Mouse (Mus musculus) megakaryocyte, embryonic 14.5 days (primary cell): Measurements from ENCODE around the gene U2af2. TPM values are rescaled to one million over a fixed set of nuclear protein-coding genes. Genes with fewer than 3 reads are reported as not detected.

Source experiments
- H3K27me3 ChIP-seq: replicated peaks from 2 replicates; pipeline ENCODE3; 2012; ENCODE audit warnings: inconsistent platforms
- H3K36me3 ChIP-seq: replicated peaks from 2 replicates; pipeline ENCODE3; 2012; ENCODE audit warnings: low read length, inconsistent platforms, mixed read lengths
- H3K4me1 ChIP-seq: 2 replicates; pipeline ENCODE4 v1.6.1; 2012; ENCODE audit warnings: inconsistent platforms
- H3K4me3 ChIP-seq: replicated peaks from 2 replicates; pipeline ENCODE3; 2012; ENCODE audit warnings: moderate library complexity, mild to moderate bottlenecking, inconsistent platforms
- H3K9me3 ChIP-seq: 2 replicates; pipeline ENCODE4 v1.6.1; 2012; ENCODE audit warnings: inconsistent platforms
- FLI1 ChIP-seq: IDR thresholded peaks from 2 replicates; pipeline ENCODE4 v1.6.1; 2012; ENCODE audit warnings: low read length, inconsistent platforms, mixed read lengths
- GATA1 ChIP-seq: IDR thresholded peaks from 3 replicates; pipeline ENCODE4 v1.6.1; 2012; ENCODE audit warnings: mixed read lengths, low read length, inconsistent platforms, borderline replicate concordance
- polyA plus RNA-seq: library from polyadenylated mRNA; stranded (reverse); fragments of >175 nt; gene quantifications from 2 replicates; pipeline ENCODE4 v1.2.3, GENCODE M21; 2012; ENCODE audit warnings: low replicate concordance; ENCODE audit not compliant: insufficient read depth

U2af2 gene
- polyA plus RNA-seq, 1 experiment = 251 TPM

GRCm38 (mm10) chr7:5052931-5053343 lies 9.0 kb upstream of the U2af2 start:
- H3K27me3 ChIP-seq = peaks cover 88% of the 10 kb centered on the region
- peaks cover 14% of the 10 kb centered on the region for H3K9me3 ChIP-seq
- TF ChIP-seq GATA1 = no peak
- no peak for TF ChIP-seq FLI1
- peaks cover 67% of the 10 kb centered on the region for H3K4me1 ChIP-seq
- peak overlapping the region; percentile 93 for H3K4me3 ChIP-seq
- no peaks in the 10 kb centered on the region for H3K36me3 ChIP-seq

GRCm38 (mm10) chr7:5053456-5054179 lies 8.3 kb upstream of the U2af2 start:
- Histone ChIP-seq H3K36me3 (no peaks in the 10 kb centered on the region), H3K4me3 (peak overlapping the region; percentile 93), H3K9me3 (peaks cover 13% of the 10 kb centered on the region), H3K4me1 (peaks cover 74% of the 10 kb centered on the region), H3K27me3 (peaks cover 89% of the 10 kb centered on the region)
- TF ChIP-seq FLI1 (no peak), GATA1 (no peak)

- no peaks in the 10 kb centered on the region for H3K36me3 ChIP-seq
- peaks cover 80% of the 10 kb centered on the region for H3K4me1 ChIP-seq
- H3K27me3 ChIP-seq = peaks cover 63% of the 10 kb centered on the region
- TF ChIP-seq FLI1 (no peak), GATA1 (no peak)
- H3K9me3 ChIP-seq = peaks cover 7% of the 10 kb centered on the region; the same call in 1 of the 2 replicates
- peak overlapping the region; percentile 69 for H3K4me3 ChIP-seq
These were observed 5.2 kb upstream of the U2af2 start for GRCm38 (mm10) chr7:5056651-5057263.

GRCm38 (mm10) chr7:5057381-5057780 lies 4.6 kb upstream of the U2af2 start:
- Histone ChIP-seq H3K4me1 (peaks cover 74% of the 10 kb centered on the region), H3K36me3 (no peaks in the 10 kb centered on the region), H3K27me3 (peaks cover 57% of the 10 kb centered on the region), H3K9me3 (peaks cover 7% of the 10 kb centered on the region; the same call in 1 of the 2 replicates), H3K4me3 (no peak overlapping the region)
- TF ChIP-seq FLI1 = no peak
- no peak for TF ChIP-seq GATA1

- Histone ChIP-seq H3K27me3 (peaks cover 53% of the 10 kb centered on the region), H3K9me3 (peaks cover 7% of the 10 kb centered on the region; the same call in 1 of the 2 replicates), H3K4me3 (peak overlapping the region; percentile 69), H3K36me3 (no peaks in the 10 kb centered on the region), H3K4me1 (peaks cover 69% of the 10 kb centered on the region)
- TF ChIP-seq GATA1 = no peak
These were observed 4.1 kb upstream of the U2af2 start for GRCm38 (mm10) chr7:5057804-5058203.

GRCm38 (mm10) chr7:5058631-5059030 lies 3.3 kb upstream of the U2af2 start:
- Histone ChIP-seq H3K36me3 (no peaks in the 10 kb centered on the region), H3K27me3 (peaks cover 44% of the 10 kb centered on the region), H3K9me3 (peaks cover 5% of the 10 kb centered on the region; the same call in 1 of the 2 replicates), H3K4me1 (peaks cover 65% of the 10 kb centered on the region), H3K4me3 (no peak overlapping the region)
- TF ChIP-seq GATA1 = no peak
- no peak for TF ChIP-seq FLI1

- H3K4me1 ChIP-seq = peaks cover 65% of the 10 kb centered on the region
- H3K27me3 ChIP-seq = peaks cover 36% of the 10 kb centered on the region
- TF ChIP-seq GATA1 (no peak), FLI1 (no peak)
These were observed 2.5 kb upstream of the U2af2 start for GRCm38 (mm10) chr7:5059421-5059820.

GRCm38 (mm10) chr7:5060239-5060731 lies 1.7 kb upstream of the U2af2 start:
- peaks cover 28% of the 10 kb centered on the region for H3K27me3 ChIP-seq

More at GRCm38 (mm10) chr7:5059421-5059820, 2.5 kb upstream of the U2af2 start:
- H3K4me3 ChIP-seq = peak overlapping the region; percentile 95
- peaks cover 5% of the 10 kb centered on the region; the same call in 1 of the 2 replicates for H3K9me3 ChIP-seq
- H3K36me3 ChIP-seq = peaks cover 3% of the 10 kb centered on the region

GRCm38 (mm10) chr7:5060944-5061773 lies 784 bp upstream of the U2af2 start:
- Histone ChIP-seq H3K9me3 (0 out of 2 replicates have a peak, but pooled peaks cover 2% of the 10 kb centered on the region), H3K36me3 (peaks cover 16% of the 10 kb centered on the region), H3K27me3 (peaks cover 19% of the 10 kb centered on the region), H3K4me3 (peak overlapping the region; percentile 95), H3K4me1 (peaks cover 69% of the 10 kb centered on the region)
- no peak for TF ChIP-seq FLI1
- TF ChIP-seq GATA1 = no peak

More at GRCm38 (mm10) chr7:5060239-5060731, 1.7 kb upstream of the U2af2 start:
- Histone ChIP-seq H3K36me3 (peaks cover 7% of the 10 kb centered on the region), H3K9me3 (0 out of 2 replicates have a peak, but pooled peaks cover 2% of the 10 kb centered on the region), H3K4me1 (peaks cover 65% of the 10 kb centered on the region), H3K4me3 (peak overlapping the region; percentile 95)
- TF ChIP-seq FLI1 (no peak), GATA1 (no peak)
